Mouse (Mus musculus) small intestine, adult 2 months (tissue): ENCODE data around the gene Sltm.

Source experiments
- CTCF ChIP-seq: fragments of 200-500 bp; IDR thresholded peaks from 2 replicates; pipeline ENCODE4 v1.5.1; 2012; ENCODE audit warnings: low read depth, mild to moderate bottlenecking, control low read depth, inconsistent platforms, low read length, moderate library complexity, mixed read lengths; ENCODE audit not compliant: insufficient replicate concordance, insufficient read length; ENCODE audit errors: extremely low read depth
- POLR2A ChIP-seq: fragments of 200-500 bp; IDR thresholded peaks from 2 replicates; pipeline ENCODE4 v1.6.1; 2012; ENCODE audit warnings: low read depth, mild to moderate bottlenecking, control low read depth, inconsistent platforms, low read length, moderate library complexity

DNA sequence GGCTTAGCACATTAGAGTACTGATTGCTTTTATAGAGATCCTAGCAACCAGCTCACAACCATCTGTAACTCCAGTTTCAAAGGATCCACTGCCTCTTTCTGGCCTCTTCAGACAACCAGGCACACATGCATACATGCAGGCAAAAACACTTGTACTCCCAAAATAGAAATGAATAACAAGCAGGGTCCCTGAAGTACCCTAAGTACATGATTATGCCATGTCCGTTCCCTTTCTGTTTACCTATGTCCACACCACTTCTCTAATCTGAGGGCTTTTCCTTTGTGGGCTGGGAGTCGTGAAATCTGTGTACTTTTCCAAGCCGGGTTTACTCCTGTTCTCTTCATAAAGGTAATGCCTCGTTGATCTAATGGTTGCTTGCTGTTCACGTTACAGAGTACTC is 25.1 kb downstream of the Sltm start:
- TF ChIP-seq CTCF (no peak), POLR2A (no peak)
